Mouse (Mus musculus): ENCODE measurements around the gene Rbpj. TPM values are rescaled to one million over a fixed set of nuclear protein-coding genes. Genes with fewer than 3 reads are reported as not detected.

Gene Rbpj
- polyA plus RNA-seq, 1 experiment: 6.0 TPM

- TF ChIP-seq CTCF (IDR thresholded peaks at IDR 0.05; ENCODE audit: control insufficient read depth, insufficient read depth, insufficient replicate concordance, low read depth, low read length) (no peak), POLR2A (IDR thresholded peaks at IDR 0.05; ENCODE audit: control insufficient read depth, low read depth, low read length) (no peak)
- peaks cover 7% of the 10 kb centered on the region for H3K4me1 ChIP-seq (ENCODE audit: control insufficient read depth, insufficient read depth, low read length)
- no peak overlapping the region for H3K4me3 ChIP-seq (ENCODE audit: control insufficient read depth, low read depth, low read length)
- no peak overlapping the region for H3K27ac ChIP-seq (ENCODE audit: control insufficient read depth, insufficient read depth, low read depth, low read length)
- no peaks in the 10 kb centered on the region for H3K36me3 ChIP-seq (ENCODE audit: control insufficient read depth, insufficient read depth, low read length)
- H3K27me3 ChIP-seq (ENCODE audit: control insufficient read depth, insufficient read depth, low read length): no peaks in the 10 kb centered on the region
Measured at GRCm38 (mm10) chr5:53696701-53697100, 230.7 kb downstream of the Rbpj start.

DNA sequence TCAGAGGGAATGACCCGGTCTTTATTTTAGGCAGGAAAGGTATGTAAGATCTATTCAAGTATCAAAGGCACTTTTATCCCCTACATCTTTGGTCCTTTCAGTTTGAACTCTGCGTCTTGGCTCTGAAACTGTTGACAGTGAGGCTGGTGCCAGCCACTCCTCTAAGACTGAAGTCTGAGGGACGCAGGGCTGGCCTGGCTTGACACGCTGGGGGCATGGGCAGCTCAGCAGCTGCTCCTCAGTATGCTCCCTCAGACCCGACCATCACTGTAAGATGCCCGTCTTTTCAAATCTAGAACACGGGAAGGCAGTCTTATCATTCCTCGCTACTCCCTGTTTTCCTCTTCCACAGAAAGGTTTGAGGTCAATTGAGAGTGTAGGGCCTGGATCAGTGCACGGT lies 231.8 kb downstream of the Rbpj start:
- TF ChIP-seq POLR2A (IDR thresholded peaks at IDR 0.05; ENCODE audit: control insufficient read depth, low read depth, low read length) (no peak), CTCF (IDR thresholded peaks at IDR 0.05; ENCODE audit: control insufficient read depth, insufficient read depth, insufficient replicate concordance, low read depth, low read length) (no peak)
- Histone ChIP-seq H3K36me3 (ENCODE audit: control insufficient read depth, insufficient read depth, low read length) (no peaks in the 10 kb centered on the region), H3K27ac (ENCODE audit: control insufficient read depth, insufficient read depth, low read depth, low read length) (no peak overlapping the region), H3K4me1 (ENCODE audit: control insufficient read depth, insufficient read depth, low read length) (peaks cover 7% of the 10 kb centered on the region), H3K4me3 (ENCODE audit: control insufficient read depth, low read depth, low read length) (no peak overlapping the region), H3K27me3 (ENCODE audit: control insufficient read depth, insufficient read depth, low read length) (no peaks in the 10 kb centered on the region)

GRCm38 (mm10) chr5:53702686-53703085 lies 236.7 kb downstream of the Rbpj start:
- TF ChIP-seq CTCF (IDR thresholded peaks at IDR 0.05; ENCODE audit: control insufficient read depth, insufficient read depth, insufficient replicate concordance, low read depth, low read length) (no peak), POLR2A (IDR thresholded peaks at IDR 0.05; ENCODE audit: control insufficient read depth, low read depth, low read length) (no peak)
- Histone ChIP-seq H3K27me3 (ENCODE audit: control insufficient read depth, insufficient read depth, low read length) (no peaks in the 10 kb centered on the region), H3K36me3 (ENCODE audit: control insufficient read depth, insufficient read depth, low read length) (no peaks in the 10 kb centered on the region), H3K4me1 (ENCODE audit: control insufficient read depth, insufficient read depth, low read length) (peaks cover 7% of the 10 kb centered on the region), H3K4me3 (ENCODE audit: control insufficient read depth, low read depth, low read length) (no peak overlapping the region), H3K27ac (ENCODE audit: control insufficient read depth, insufficient read depth, low read depth, low read length) (no peak overlapping the region)

Other genes starting within 250 kb of the Rbpj start
- gene Smim20, start 199.1 kb upstream of the Rbpj start, polyA plus RNA-seq (2012; rRNA removed): 15.8 and 16.9 TPM in 2 replicates
- gene Cckar, start 241.6 kb downstream of the Rbpj start, polyA plus RNA-seq (2012; rRNA removed): 0.04 TPM in 2 replicates